Mouse (Mus musculus) testis, adult 2 months (tissue): ENCODE measurements around the gene Mindy4.

ENCODE experiments used
- CTCF ChIP-seq: fragments of 200-500 bp; IDR thresholded peaks from 2 replicates; pipeline ENCODE4 v1.5.1; 2012; ENCODE audit warnings: low read depth, mild to moderate bottlenecking, inconsistent platforms, low read length, moderate library complexity; ENCODE audit not compliant: control insufficient read depth, insufficient read depth, insufficient replicate concordance
- POLR2A ChIP-seq: fragments of 200-500 bp; IDR thresholded peaks from 2 replicates; pipeline ENCODE4 v1.6.1; 2012; ENCODE audit warnings: low read depth, mild to moderate bottlenecking, inconsistent platforms, low read length, moderate library complexity; ENCODE audit not compliant: control insufficient read depth

DNA sequence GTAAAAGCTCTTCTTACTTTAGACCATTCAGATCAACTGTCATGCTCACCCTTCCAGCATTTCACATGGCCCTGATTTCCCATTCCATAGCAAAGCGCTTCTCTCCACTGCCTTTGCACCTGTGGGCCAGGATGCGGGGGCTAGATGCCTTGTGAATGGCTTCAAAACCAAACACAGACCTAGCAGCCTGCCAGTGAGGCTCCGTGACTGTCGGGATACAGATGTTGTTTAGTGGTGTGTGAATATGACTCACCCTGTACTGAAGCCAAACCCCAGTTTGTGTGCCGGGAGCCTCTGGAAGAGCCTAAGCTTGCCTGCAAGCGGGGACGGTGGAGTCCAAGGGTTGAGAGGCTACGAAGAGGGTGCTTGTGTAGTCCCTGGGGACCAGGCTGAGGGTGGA is 111.4 kb downstream of the Mindy4 start:
- TF ChIP-seq CTCF: no peak
- TF ChIP-seq POLR2A: no peak
